Comparison of ENCODE assay signal across 8 mouse cellular contexts in the genomic region with DNA sequence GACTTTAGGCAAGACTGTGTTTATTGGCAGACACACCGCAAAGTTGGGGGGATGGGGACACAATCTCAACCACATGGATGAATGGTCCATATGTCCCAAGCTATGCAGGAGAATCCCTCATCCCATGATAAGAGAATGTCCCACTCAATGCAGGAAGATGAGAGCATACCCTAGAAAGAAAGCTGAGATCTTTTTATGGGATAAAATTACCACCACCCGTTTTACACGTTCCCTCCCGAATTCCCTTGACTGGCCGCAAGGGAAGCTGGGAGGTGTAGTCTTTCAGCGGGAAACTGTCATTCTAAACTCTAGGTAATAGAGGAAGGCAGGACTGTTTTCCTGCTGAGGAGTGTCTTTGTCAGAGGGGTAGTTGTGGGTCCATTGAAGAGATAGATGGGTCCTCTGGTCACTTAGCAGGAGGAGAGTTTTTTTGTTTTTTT. TPM values are rescaled to one million over a fixed set of nuclear protein-coding genes. Genes with fewer than 3 reads are reported as not detected.
DNase-seq lines count a peak whose midpoint lies in the region; ATAC-seq lines count a peak whose summit lies in the region.

No protein-coding gene starts in this region.

- WGBS in intestine, embryonic 14.5 days, result 4% methylated on average over 6 of the region's 6 CpGs
- 2% methylated on average over 6 of the region's 6 CpGs for WGBS in macrophage (ENCODE audit: missing documents)

- H3K4me1 ChIP-seq in intestine, embryonic 14.5 days (replicated peaks; ENCODE audit: control insufficient read depth, insufficient read depth, low read length), result 0 out of 2 replicates have a peak, but pooled peaks cover 9% of the 10 kb centered on the region

- no peaks in the 10 kb centered on the region for H3K9me3 ChIP-seq in intestine, embryonic 14.5 days (ENCODE audit: control insufficient read depth, low read length)

- peak; percentile 49 to 86 for DNase-seq in adrenal gland, adult (ENCODE audit: inconsistent age in 2 of 2, low spot score in 1 of 2)
- DNase-seq in adrenal gland, postnatal 4 days (ENCODE audit: low spot score in 2 of 2), result no peak
- peak; percentile 55 to 74 for DNase-seq in cerebellum, postnatal 25 days
- peak; percentile 42 to 69 for DNase-seq in frontal cortex, postnatal 36 days (ENCODE audit: low spot score in 2 of 2)
- peak; percentile 60 for DNase-seq in intestine, embryonic 14.5 days (ENCODE audit: low spot score)
- peak; percentile 21 to 32 for DNase-seq in left cerebral cortex, adult 8-10 months (ENCODE audit: low spot score in 2 of 2)
- peak; percentile 21 for DNase-seq in skeletal muscle tissue, adult 2 months (ENCODE audit: low read depth, low spot score)

- no peaks in the 10 kb centered on the region for H3K36me3 ChIP-seq in intestine, embryonic 14.5 days (ENCODE audit: control insufficient read depth, insufficient read depth, low read length)
- H3K36me3 ChIP-seq in macrophage (ENCODE audit: inconsistent target), result no peaks in the 10 kb centered on the region

- peak overlapping the region; percentile 42 for H3K4me3 ChIP-seq in intestine, embryonic 14.5 days (ENCODE audit: low read depth, low read length)
- H3K4me3 ChIP-seq in macrophage (ENCODE audit: inconsistent target), result peak overlapping the region; percentile 32

- no peak for ATAC-seq in intestine, embryonic 14.5 days (replicated peaks; ENCODE audit: low FRiP score, low TSS enrichment, low read depth)

- peaks cover 12% of the 10 kb centered on the region for H3K79me2 ChIP-seq in macrophage (ENCODE audit: inconsistent target)

- H3K4me2 ChIP-seq in intestine, embryonic 14.5 days (ENCODE audit: low read length), result peak overlapping the region; percentile 52

- no peak overlapping the region; the same call in 1 of the 2 replicates for H3K27ac ChIP-seq in intestine, embryonic 14.5 days (ENCODE audit: low read depth)
- H3K27ac ChIP-seq in macrophage, result peak overlapping the region; percentile 4; the same call in 1 of the 2 replicates

- peak overlapping the region; percentile 31 for H3K9ac ChIP-seq in intestine, embryonic 14.5 days (ENCODE audit: low read length)

- no peaks in the 10 kb centered on the region for H3K27me3 ChIP-seq in intestine, embryonic 14.5 days (replicated peaks; ENCODE audit: control insufficient read depth, insufficient read depth, low read length)

RNA-seq across cellular contexts. Expression of gene Prr14l, which starts 3.7 kb away (rescaled TPM):
- total RNA-seq in adrenal gland, postnatal 4 days (2021), result 10 to 100 TPM; 32.9 to 36.4 TPM
- 17.2 and 22.1 TPM in 2 replicates for polyA plus RNA-seq in intestine, embryonic 14.5 days (2014; fragmentation: Nextera tagmentation; extraction: Ambion mirVana)
- total RNA-seq in left cerebral cortex, adult 8-10 months (2022), result 10 to 100 TPM; 31.4 to 40.3 (median 35.3) TPM
- total RNA-seq in macrophage (2018; cell fraction: chromatin; rRNA removed), result 100 to 1,000 TPM in 11 of 26 experiments, 10 to 100 TPM in 15; 30.1 to 161 (median 91.9) TPM
- total RNA-seq in macrophage (2018; cell fraction: cytosol; rRNA removed), result 10 to 100 TPM; 12.0 to 42.6 (median 22.4) TPM
- 100 to 1,000 TPM in 1 of 26 experiments, 10 to 100 TPM in 25; 27.6 to 106 (median 43.0) TPM for total RNA-seq in macrophage (2018; cell fraction: nucleus; rRNA removed)
- polyA plus RNA-seq in macrophage (2018), result 8.0 to 10.7 TPM (median 8.3 TPM) in 3 replicates

RNA-seq across cellular contexts. Expression of gene Depdc5, which starts 5.7 kb away (rescaled TPM):
- 10 to 100 TPM; 37.7 to 43.5 TPM for total RNA-seq in adrenal gland, postnatal 4 days (2021)
- polyA plus RNA-seq in intestine, embryonic 14.5 days (2014; fragmentation: Nextera tagmentation; extraction: Ambion mirVana), result 23.2 and 24.6 TPM in 2 replicates
- 10 to 100 TPM; 65.8 to 71.9 (median 70.1) TPM for total RNA-seq in left cerebral cortex, adult 8-10 months (2022)
- 100 to 1,000 TPM in 15 of 26 experiments, 10 to 100 TPM in 11; 16.4 to 163 (median 103) TPM for total RNA-seq in macrophage (2018; cell fraction: chromatin; rRNA removed)
- total RNA-seq in macrophage (2018; cell fraction: cytosol; rRNA removed), result 10 to 100 TPM in 24 of 26 experiments, 1 to 10 TPM in 2; 9.0 to 19.7 (median 13.5) TPM
- 10 to 100 TPM; 12.8 to 94.5 (median 36.1) TPM for total RNA-seq in macrophage (2018; cell fraction: nucleus; rRNA removed)
- 9.7 to 14.0 TPM (median 13.7 TPM) in 3 replicates for polyA plus RNA-seq in macrophage (2018)

RNA-seq across cellular contexts. Expression of gene Gm20671, which starts 30.9 kb away (rescaled TPM):
- not detected for total RNA-seq in adrenal gland, postnatal 4 days (2021)
- not detected in 2 replicates for polyA plus RNA-seq in intestine, embryonic 14.5 days (2014; fragmentation: Nextera tagmentation; extraction: Ambion mirVana)
- total RNA-seq in left cerebral cortex, adult 8-10 months (2022), result not detected
- not detected for total RNA-seq in macrophage (2018; cell fraction: chromatin; rRNA removed)
- total RNA-seq in macrophage (2018; cell fraction: cytosol; rRNA removed), result not detected
- not detected for total RNA-seq in macrophage (2018; cell fraction: nucleus; rRNA removed)
- polyA plus RNA-seq in macrophage (2018), result not detected in 3 replicates

Comparison
In these comparisons a context has a peak if more than half of its experiments do, and no peak if none do; other contexts are left out.
1. DNase-seq: peak in adrenal gland, adult (2 of 2), cerebellum, postnatal 25 days (2 of 2), frontal cortex, postnatal 36 days (2 of 2), intestine, embryonic 14.5 days (single experiment), left cerebral cortex, adult 8-10 months (2 of 2) and skeletal muscle tissue, adult 2 months (single experiment); none in adrenal gland, postnatal 4 days (0 of 2).